Mouse (Mus musculus) hindbrain, postnatal 0 days (tissue): ENCODE measurements around the gene Dbndd2. TPM values are rescaled to one million over a fixed set of nuclear protein-coding genes. Genes with fewer than 3 reads are reported as not detected.

ENCODE experiments used
- ATAC-seq: fragments of 200-750 bp; cut with Nextera tagmentation; 2 replicates; pipeline ENCODE4 v1.8.0; 2017; ENCODE audit warnings: mild to moderate bottlenecking, moderate TSS enrichment, moderate library complexity
- DNase-seq: peaks from one replicate; pipeline ENCODE4 v3.0.0-alpha.2; 2015; ENCODE audit warnings: low spot score
- H3K27ac ChIP-seq: fragments of 300-500 bp; sonication (generic); 2 replicates; pipeline ENCODE4 v1.5.1; 2014; ENCODE audit warnings: mild to moderate bottlenecking
- H3K27me3 ChIP-seq: fragments of 300-500 bp; sonication (generic); 2 replicates; pipeline ENCODE4 v1.6.1; 2014; ENCODE audit warnings: low read length, mixed read lengths; ENCODE audit not compliant: insufficient read depth
- H3K36me3 ChIP-seq: fragments of 300-500 bp; sonication (generic); 2 replicates; pipeline ENCODE4 v1.6.1; 2014; ENCODE audit warnings: low read length, mixed read lengths; ENCODE audit not compliant: insufficient read depth
- H3K4me1 ChIP-seq: fragments of 300-500 bp; sonication (generic); 2 replicates; pipeline ENCODE4 v1.6.1; 2014; ENCODE audit warnings: antibody characterized with exemption, low read length, mixed read lengths; ENCODE audit not compliant: insufficient read depth
- H3K4me2 ChIP-seq: fragments of 300-500 bp; sonication (generic); 2 replicates; pipeline ENCODE4 v1.6.1; 2014; ENCODE audit warnings: low read depth, mild to moderate bottlenecking, low read length, moderate library complexity, mixed read lengths
- H3K4me3 ChIP-seq: fragments of 300-500 bp; sonication (generic); 2 replicates; pipeline ENCODE4 v1.5.1; 2014; ENCODE audit warnings: low read length
- H3K9ac ChIP-seq: fragments of 300-500 bp; sonication (generic); replicated peaks from 2 replicates; pipeline ENCODE4 v1.6.1; 2014; ENCODE audit warnings: mild to moderate bottlenecking, low read length, moderate library complexity, mixed read lengths
- H3K9me3 ChIP-seq: fragments of 300-500 bp; sonication (generic); 2 replicates; pipeline ENCODE4 v1.6.1; 2016; ENCODE audit warnings: low read length, mixed read lengths
- CTCF ChIP-seq: IDR thresholded peaks from 2 replicates; pipeline ENCODE4 v1.5.1; 2016; ENCODE audit warnings: antibody characterized with exemption, control low read depth, low read depth
- WGBS: fragments of 180-500 bp; shearing (Covaris S2); extraction: QIAGEN DNeasy Blood & Tissue Kit; methylation state at CpG from one replicate; pipeline ENCODE4 v1.1.7; 2014; 5-methylcytosine and 5-hydroxymethylcytosine counted together
- polyA plus RNA-seq: library from polyadenylated mRNA; unstranded; fragments of >200 nt; fragmentation: Nextera tagmentation; extraction: Ambion mirVana; gene quantifications from 2 replicates; pipeline ENCODE4 v1.2.1, GENCODE M21; 2015
- total RNA-seq: library from RNA; depleted of rRNA; stranded (reverse); fragments of >200 nt; gene quantifications from 2 replicates; pipeline ENCODE4 v1.2.3, GENCODE M21; 2014

Gene Dbndd2
- total and polyA plus RNA-seq, 2 experiments from 2014 or later = 29.5 to 37.2 TPM

DNA sequence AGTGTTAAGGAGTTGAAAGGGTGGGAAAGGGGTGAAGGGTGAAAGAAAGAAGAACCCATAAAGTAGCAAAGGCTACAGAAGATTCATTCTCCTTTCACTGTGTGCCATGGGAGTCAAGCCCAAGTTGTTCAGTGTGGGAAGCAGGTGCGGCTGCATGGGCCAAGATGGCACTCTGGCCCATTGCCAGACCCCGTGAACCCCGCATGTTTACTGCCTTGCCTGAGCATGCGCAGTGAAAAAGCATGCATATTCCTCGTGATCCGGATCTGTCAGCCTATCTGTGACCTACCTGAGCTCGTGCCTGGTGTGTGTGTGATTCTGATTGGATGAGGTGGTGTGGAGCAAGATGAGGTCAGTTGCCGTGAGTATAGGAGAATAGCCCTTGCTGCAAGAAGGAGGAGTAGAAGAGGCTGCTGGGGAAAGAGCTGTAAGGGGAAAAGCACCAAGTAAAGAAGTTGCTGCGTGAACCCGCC lies 37.4 kb downstream of the Dbndd2 start:
- Histone ChIP-seq H3K4me3 (no peak overlapping the region), H3K4me2 (no peak overlapping the region), H3K36me3 (no peaks in the 10 kb centered on the region), H3K4me1 (no peaks in the 10 kb centered on the region), H3K9ac (no peak overlapping the region), H3K27ac (no peak overlapping the region), H3K9me3 (0 out of 2 replicates have a peak, but pooled peaks cover 2% of the 10 kb centered on the region), H3K27me3 (0 out of 2 replicates have a peak, but pooled peaks cover 3% of the 10 kb centered on the region)
- ATAC-seq (no peak), DNase-seq (no peak)
- 78% methylated on average over 10 of the region's 10 CpGs for WGBS
- TF ChIP-seq CTCF = no peak

DNA sequence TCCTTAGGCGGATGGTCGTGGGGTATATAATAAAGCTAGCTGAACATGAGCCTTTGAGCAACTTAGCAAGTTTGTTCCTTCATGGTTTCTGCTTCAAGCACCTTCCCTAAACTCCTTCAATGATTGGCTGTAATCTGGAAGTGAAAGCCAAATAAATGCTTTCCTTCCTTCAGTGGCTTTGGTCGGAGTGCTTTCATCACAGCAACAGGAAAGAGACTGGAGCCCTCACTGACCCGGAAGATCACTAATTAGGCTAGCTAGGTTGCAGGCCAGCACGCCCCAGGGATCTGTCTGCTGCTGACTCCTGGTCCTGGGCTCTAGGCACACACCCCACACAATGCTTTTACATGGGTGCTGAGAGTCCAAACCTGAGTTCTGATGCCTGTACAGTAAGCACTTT lies 42.7 kb downstream of the Dbndd2 start:
- Histone ChIP-seq H3K4me1 (no peaks in the 10 kb centered on the region), H3K27me3 (no peaks in the 10 kb centered on the region), H3K4me3 (no peak overlapping the region), H3K9ac (no peak overlapping the region), H3K36me3 (no peaks in the 10 kb centered on the region), H3K9me3 (no peaks in the 10 kb centered on the region), H3K27ac (no peak overlapping the region), H3K4me2 (no peak overlapping the region)
- DNase-seq (no peak), ATAC-seq (no peak)
- no peak for TF ChIP-seq CTCF
- 75% methylated on average over 5 of the region's 5 CpGs for WGBS

DNA sequence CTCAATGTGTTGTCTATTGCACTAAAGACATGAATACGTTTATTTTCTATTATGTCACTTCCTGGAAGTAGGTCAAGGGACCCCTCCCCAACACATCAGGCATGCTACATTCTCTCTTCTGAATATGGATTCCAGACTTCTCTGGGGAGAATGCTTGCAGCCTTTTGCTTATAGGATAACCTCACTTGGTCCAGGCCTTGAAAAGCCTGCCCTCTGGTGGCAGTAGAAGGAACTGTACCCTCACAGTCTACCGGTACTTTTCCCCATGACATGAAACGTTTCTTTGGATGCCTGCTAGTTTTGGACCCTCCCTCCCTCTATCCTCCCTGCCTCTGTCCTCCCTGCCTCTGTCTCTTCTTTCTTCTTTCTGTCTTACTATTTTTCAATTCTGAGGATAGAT lies 45.3 kb downstream of the Dbndd2 start:
- H3K27ac ChIP-seq = no peak overlapping the region
- H3K4me2 ChIP-seq = no peak overlapping the region
- no peaks in the 10 kb centered on the region for H3K4me1 ChIP-seq
- H3K9ac ChIP-seq = no peak overlapping the region
- H3K9me3 ChIP-seq = no peaks in the 10 kb centered on the region
- ATAC-seq (peak; percentile 49; the same call in 1 of the 2 replicates), DNase-seq (peak; percentile 84)
- peak; percentile 98 for TF ChIP-seq CTCF
- 4% methylated on average over 3 of the region's 3 CpGs for WGBS
- H3K4me3 ChIP-seq = no peak overlapping the region
- H3K36me3 ChIP-seq = no peaks in the 10 kb centered on the region
- no peaks in the 10 kb centered on the region for H3K27me3 ChIP-seq

DNA sequence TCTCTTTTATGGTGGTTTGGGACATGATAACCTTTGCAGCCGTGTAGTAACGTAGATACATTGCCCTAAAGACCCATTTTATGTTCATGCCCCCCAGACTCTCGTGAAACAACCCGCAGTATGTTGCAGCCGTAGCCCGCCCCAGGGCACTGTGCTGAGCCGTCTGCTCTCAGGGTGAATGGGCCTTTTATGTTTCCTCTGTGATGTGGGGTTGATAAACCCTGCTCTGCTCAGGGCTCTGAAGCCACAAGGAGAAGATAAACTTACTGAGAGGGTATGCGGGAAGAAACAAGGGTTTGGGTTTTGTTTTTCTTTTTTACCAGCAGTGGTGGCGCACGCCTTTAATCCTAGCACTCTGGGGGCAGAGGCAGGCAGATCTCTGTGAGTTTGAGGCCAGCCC lies 48.4 kb downstream of the Dbndd2 start:
- no peak overlapping the region for H3K4me2 ChIP-seq
- no peaks in the 10 kb centered on the region for H3K4me1 ChIP-seq
- TF ChIP-seq CTCF = no peak
- no peak overlapping the region for H3K27ac ChIP-seq
- WGBS = 82% methylated on average over 10 of the region's 10 CpGs
- H3K4me3 ChIP-seq = no peak overlapping the region
- H3K9ac ChIP-seq = no peak overlapping the region
- DNase-seq = no peak
- H3K27me3 ChIP-seq = no peaks in the 10 kb centered on the region
- no peaks in the 10 kb centered on the region for H3K9me3 ChIP-seq
- ATAC-seq = no peak
- no peaks in the 10 kb centered on the region for H3K36me3 ChIP-seq

DNA sequence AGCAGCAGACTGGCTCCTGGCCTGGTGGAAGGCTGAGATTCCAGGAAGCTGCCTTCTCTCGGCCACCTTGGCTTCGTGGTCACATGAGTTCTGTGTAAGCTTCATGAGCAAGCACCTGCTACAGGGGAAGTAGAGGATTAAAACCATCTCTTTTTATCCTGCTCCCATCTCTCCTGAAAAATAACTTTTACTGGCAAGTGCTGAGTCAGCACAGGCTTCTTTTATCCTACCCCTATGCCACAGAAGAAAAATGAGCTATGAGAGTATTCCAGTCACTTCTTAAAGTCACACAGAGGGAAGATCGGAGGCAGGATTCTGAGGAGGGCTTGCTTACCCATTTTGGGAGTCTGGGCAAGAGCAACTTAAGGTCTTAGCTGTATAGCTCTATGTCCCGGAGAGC lies 51.1 kb downstream of the Dbndd2 start:
- no peak overlapping the region for H3K4me2 ChIP-seq
- no peaks in the 10 kb centered on the region for H3K27me3 ChIP-seq
- no peaks in the 10 kb centered on the region for H3K4me1 ChIP-seq
- 83% methylated on average over 4 of the region's 4 CpGs for WGBS
- ATAC-seq (no peak), DNase-seq (no peak)
- H3K27ac ChIP-seq = no peak overlapping the region
- no peak overlapping the region for H3K9ac ChIP-seq
- no peaks in the 10 kb centered on the region for H3K36me3 ChIP-seq
- no peak overlapping the region for H3K4me3 ChIP-seq
- no peaks in the 10 kb centered on the region for H3K9me3 ChIP-seq
- no peak for TF ChIP-seq CTCF

DNA sequence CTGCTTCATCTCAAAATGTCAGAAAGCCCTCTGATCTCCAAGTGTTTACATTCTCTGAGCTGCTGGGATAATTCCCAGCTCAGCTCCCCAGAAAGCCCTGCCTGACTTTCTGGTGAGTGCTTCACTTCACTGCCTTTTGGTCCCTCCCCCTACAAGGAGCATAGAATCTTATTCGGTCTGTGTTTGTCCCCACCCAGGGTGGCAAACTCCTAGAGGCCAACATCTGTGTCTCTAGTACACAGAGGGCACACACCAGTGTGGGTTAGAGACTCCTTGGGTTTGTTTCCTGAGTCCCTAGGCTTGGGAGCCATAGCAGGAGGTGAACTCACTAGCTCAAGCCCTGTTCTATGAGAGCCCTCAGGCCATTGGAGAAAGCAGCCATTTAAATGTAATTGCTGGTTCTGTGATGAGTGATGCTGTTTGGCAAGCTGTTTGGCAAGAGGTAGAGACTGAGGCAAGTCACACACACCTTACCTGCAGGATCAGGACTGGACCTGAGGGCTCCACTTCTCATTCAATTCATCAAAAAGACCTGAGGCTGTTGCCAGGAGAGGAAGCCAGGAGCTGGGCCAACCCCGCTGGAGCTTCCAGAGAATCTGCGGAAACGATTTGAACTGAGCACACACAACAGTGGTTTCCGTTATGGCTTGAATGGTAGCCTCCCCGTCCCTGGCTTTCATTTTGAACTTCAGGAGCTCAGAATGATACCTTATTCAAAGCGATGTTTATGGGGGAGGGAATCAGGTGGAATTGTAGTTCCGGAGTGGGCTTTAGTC lies 54.9 kb downstream of the Dbndd2 start:
- Histone ChIP-seq H3K27me3 (no peaks in the 10 kb centered on the region), H3K9me3 (no peaks in the 10 kb centered on the region), H3K9ac (no peak overlapping the region), H3K4me2 (no peak overlapping the region), H3K27ac (no peak overlapping the region), H3K4me1 (no peaks in the 10 kb centered on the region), H3K4me3 (no peak overlapping the region), H3K36me3 (no peaks in the 10 kb centered on the region)
- WGBS = 42% methylated on average over 8 of the region's 8 CpGs
- TF ChIP-seq CTCF = no peak
- no peak for DNase-seq
- no peak for ATAC-seq

DNA sequence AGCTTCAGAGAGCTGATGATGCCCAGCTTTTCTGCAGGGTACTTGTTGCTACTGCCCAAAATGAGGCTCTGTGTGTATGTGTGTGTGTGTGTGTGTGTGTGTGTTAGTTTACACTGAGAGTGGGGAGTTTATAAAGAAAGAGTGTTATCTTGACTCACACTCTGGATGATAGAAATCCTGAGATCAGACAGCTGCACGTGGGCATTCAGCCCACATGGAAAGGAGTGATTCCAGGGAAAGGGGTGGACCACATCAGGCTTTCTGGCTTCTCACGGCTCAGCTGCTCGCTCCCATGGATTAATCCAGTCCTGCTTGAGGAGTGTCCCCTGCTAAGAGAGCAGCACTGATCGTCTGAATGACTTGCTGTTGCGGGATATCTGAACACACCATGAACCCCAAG lies 56.2 kb downstream of the Dbndd2 start:
- Histone ChIP-seq H3K27me3 (no peaks in the 10 kb centered on the region), H3K27ac (no peak overlapping the region), H3K4me1 (no peaks in the 10 kb centered on the region), H3K9ac (no peak overlapping the region), H3K4me3 (no peak overlapping the region), H3K4me2 (no peak overlapping the region), H3K9me3 (no peaks in the 10 kb centered on the region), H3K36me3 (no peaks in the 10 kb centered on the region)
- ATAC-seq = no peak
- TF ChIP-seq CTCF = no peak
- DNase-seq = no peak
- WGBS = 66% methylated on average over 5 of the region's 5 CpGs
